Mouse (Mus musculus) myocyte (in vitro differentiated cells): ENCODE results near the gene Rab6b. TPM values are rescaled to one million over a fixed set of nuclear protein-coding genes. Genes with fewer than 3 reads are reported as not detected.

Experiments
- H3K27me3 ChIP-seq: one replicate; pipeline ENCODE4 v1.6.1; 2011; ENCODE audit not compliant: control insufficient read depth, insufficient read depth, insufficient read length
- H3K36me3 ChIP-seq: one replicate; pipeline ENCODE4 v1.6.1; 2011; ENCODE audit not compliant: control insufficient read depth, insufficient read depth
- H3K4me2 ChIP-seq: one replicate; pipeline ENCODE4 v1.6.1; 2011; ENCODE audit warnings: low read depth, control low read depth
- H3K4me3 ChIP-seq: one replicate; pipeline ENCODE4 v1.5.1; 2011; ENCODE audit warnings: mild to moderate bottlenecking, control low read depth, moderate library complexity
- H3K79me2 ChIP-seq: one replicate; pipeline ENCODE4 v1.6.1; 2011; ENCODE audit not compliant: control insufficient read depth, insufficient read depth
- H3ac ChIP-seq: one replicate; pipeline ENCODE4 v1.6.1; 2011; ENCODE audit not compliant: control insufficient read depth, insufficient read length
- CEBPB ChIP-seq: IDR thresholded peaks from 2 replicates; pipeline ENCODE4 v1.6.1; 2011; ENCODE audit warnings: mild to moderate bottlenecking, moderate library complexity; ENCODE audit not compliant: poor library complexity, insufficient read depth, severe bottlenecking
- E2F4 ChIP-seq: IDR thresholded peaks from one replicate; pipeline ENCODE4 v1.6.1; 2011; ENCODE audit warnings: mild to moderate bottlenecking, control low read depth, moderate library complexity; ENCODE audit not compliant: insufficient read depth
- MAX ChIP-seq: IDR thresholded peaks from one replicate; pipeline ENCODE4 v1.6.1; 2011; ENCODE audit warnings: low read depth, mild to moderate bottlenecking, control low read depth
- MYOD1 ChIP-seq, 3 experiments: IDR thresholded peaks; one replicate each; pipeline ENCODE4 v1.6.1; 2011; ENCODE audit warnings: control low read depth in 2 of 3, low read depth in 2 of 3, mild to moderate bottlenecking in 2 of 3, moderate library complexity in 1 of 3; ENCODE audit not compliant: insufficient read length in 2 of 3, control insufficient read depth in 1 of 3
- MYOG ChIP-seq, 3 experiments: IDR thresholded peaks; one replicate each; pipeline ENCODE4 v1.6.1; 2011; ENCODE audit warnings: control low read depth in 2 of 3, low read depth in 2 of 3, mild to moderate bottlenecking in 2 of 3; ENCODE audit not compliant: insufficient read length in 2 of 3, control insufficient read depth in 1 of 3, insufficient read depth in 1 of 3
- POLR2A ChIP-seq: IDR thresholded peaks from one replicate; pipeline ENCODE4 v1.6.1; 2011; ENCODE audit warnings: low read depth, mild to moderate bottlenecking, control low read depth, moderate library complexity; ENCODE audit not compliant: insufficient read length
- POLR2AphosphoS2 ChIP-seq: IDR thresholded peaks from one replicate; pipeline ENCODE4 v1.6.1; 2011; ENCODE audit warnings: low read depth, control low read depth; ENCODE audit not compliant: insufficient read length
- REST ChIP-seq: IDR thresholded peaks from one replicate; pipeline ENCODE4 v1.6.1; 2011; ENCODE audit warnings: mild to moderate bottlenecking, control low read depth, moderate library complexity; ENCODE audit not compliant: insufficient read depth, insufficient read length
- SRF ChIP-seq: IDR thresholded peaks from one replicate; pipeline ENCODE4 v1.6.1; 2011; ENCODE audit warnings: low read depth; ENCODE audit not compliant: control insufficient read depth, insufficient read length
- TCF12 ChIP-seq: IDR thresholded peaks from one replicate; pipeline ENCODE4 v1.6.1; 2011; ENCODE audit warnings: mild to moderate bottlenecking, control low read depth; ENCODE audit not compliant: poor library complexity, insufficient read depth, severe bottlenecking
- TCF3 ChIP-seq: IDR thresholded peaks from one replicate; pipeline ENCODE4 v1.6.1; 2011; ENCODE audit warnings: low read depth, control low read depth; ENCODE audit not compliant: insufficient read length
- USF1 ChIP-seq: IDR thresholded peaks from one replicate; pipeline ENCODE4 v1.6.1; 2011; ENCODE audit warnings: low read depth, mild to moderate bottlenecking, control low read depth, moderate library complexity
- polyA plus RNA-seq: library from polyadenylated mRNA; unstranded; fragments of >200 nt; fragmentation: generic; extraction: Trizol; gene quantifications from one replicate; pipeline ENCODE4 v1.2.1, GENCODE M21; 2012; ENCODE audit warnings: missing spikeins

Rab6b gene
- polyA plus RNA-seq, 1 experiment = 2.4 TPM

DNA sequence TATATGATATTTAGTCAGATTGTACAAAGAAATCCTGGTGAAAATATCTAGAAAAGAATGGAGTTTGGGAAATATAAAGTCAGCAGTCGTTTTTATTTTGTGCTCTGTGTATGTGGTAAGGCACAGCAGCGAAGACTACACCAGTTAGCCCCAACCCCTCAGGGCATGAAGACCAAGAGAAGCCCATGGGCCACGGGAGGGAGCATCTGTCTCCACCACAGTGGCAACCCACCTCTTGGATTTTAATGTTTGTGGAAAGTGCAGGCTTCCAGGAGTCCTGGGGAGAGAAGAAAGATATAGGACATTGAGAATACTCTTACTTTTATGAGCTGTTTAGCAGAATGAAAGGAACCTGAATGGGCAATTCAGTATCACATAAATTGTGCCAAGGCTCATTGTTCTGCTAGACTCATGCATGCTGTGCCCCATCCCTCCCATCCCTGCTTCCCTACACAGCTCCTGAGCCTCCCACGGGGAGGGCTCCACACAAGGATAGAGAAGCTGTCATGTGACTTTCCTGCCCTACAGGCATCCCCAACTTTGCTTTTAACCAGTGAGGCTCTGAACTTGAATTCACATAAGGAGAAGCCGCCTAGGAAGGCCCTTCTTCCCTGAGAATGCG lies 97.3 kb downstream of the Rab6b start:
- H3K79me2 ChIP-seq = no peaks in the 10 kb centered on the region
- TF ChIP-seq E2F4 = no peak
- no peak for TF ChIP-seq CEBPB
- TF ChIP-seq TCF12 = no peak
- no peak for TF ChIP-seq POLR2A
- TF ChIP-seq MYOG (IDR thresholded peaks at IDR 0.05; ENCODE audit: control insufficient read depth in 1 of 3, insufficient read depth in 1 of 3, insufficient read length in 2 of 3, low read depth in 2 of 3) = no peak
- no peak for TF ChIP-seq SRF
- no peak overlapping the region for H3K4me2 ChIP-seq
- no peak overlapping the region for H3K4me3 ChIP-seq
- no peak overlapping the region for H3ac ChIP-seq
- H3K27me3 ChIP-seq = peaks cover 11% of the 10 kb centered on the region
- H3K36me3 ChIP-seq = no peaks in the 10 kb centered on the region

DNA sequence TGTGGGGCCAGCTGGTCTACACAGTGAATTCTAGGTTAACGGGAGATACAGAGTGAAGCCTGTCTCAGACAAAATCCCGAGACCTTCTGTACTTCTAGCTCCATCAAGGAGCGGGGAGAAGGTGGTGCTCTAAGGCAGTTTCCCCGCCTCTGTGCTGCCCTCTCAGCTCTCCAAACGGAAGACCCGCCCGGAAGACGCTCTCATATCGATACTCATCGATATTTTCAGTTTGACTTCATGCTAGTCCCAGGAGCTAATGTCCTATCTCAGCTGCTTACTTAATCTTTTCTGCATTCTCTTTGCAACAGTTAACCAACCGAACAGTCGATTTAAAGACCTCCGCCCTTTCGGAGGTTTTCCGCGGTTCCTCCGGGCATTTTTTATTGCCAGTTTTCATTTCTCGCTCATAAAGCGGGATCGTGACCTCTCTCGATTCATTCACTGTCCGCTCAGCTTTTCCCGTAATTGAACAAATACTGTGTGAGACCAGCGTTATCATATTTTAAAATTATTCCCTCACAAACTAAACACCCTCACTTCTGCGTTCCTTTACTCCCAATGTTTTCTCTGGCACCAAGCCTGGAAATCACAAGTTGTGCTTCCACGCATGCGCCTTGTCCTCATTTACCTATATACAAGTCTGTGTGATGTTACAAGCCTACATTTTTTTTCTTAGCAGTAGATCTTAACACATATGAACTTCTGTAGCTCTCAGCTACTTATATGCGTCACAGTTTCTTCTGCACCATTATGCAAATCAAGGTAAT lies 101.2 kb downstream of the Rab6b start:
- Histone ChIP-seq H3K4me3 (no peak overlapping the region), H3K79me2 (no peaks in the 10 kb centered on the region)
- TF ChIP-seq CEBPB = no peak
- no peak for TF ChIP-seq E2F4
- TF ChIP-seq SRF = no peak
- TF ChIP-seq TCF12 = no peak
- TF ChIP-seq USF1 = no peak
- TF ChIP-seq MYOD1 (IDR thresholded peaks at IDR 0.05; ENCODE audit: control insufficient read depth in 1 of 3, insufficient read length in 2 of 3, low read depth in 2 of 3) = no peak
- no peak for TF ChIP-seq MYOG (IDR thresholded peaks at IDR 0.05; ENCODE audit: control insufficient read depth in 1 of 3, insufficient read depth in 1 of 3, insufficient read length in 2 of 3, low read depth in 2 of 3)
- TF ChIP-seq POLR2A = no peak
- TF ChIP-seq MAX = no peak
- no peak for TF ChIP-seq POLR2AphosphoS2
- TF ChIP-seq TCF3 = no peak
- TF ChIP-seq REST = no peak

DNA sequence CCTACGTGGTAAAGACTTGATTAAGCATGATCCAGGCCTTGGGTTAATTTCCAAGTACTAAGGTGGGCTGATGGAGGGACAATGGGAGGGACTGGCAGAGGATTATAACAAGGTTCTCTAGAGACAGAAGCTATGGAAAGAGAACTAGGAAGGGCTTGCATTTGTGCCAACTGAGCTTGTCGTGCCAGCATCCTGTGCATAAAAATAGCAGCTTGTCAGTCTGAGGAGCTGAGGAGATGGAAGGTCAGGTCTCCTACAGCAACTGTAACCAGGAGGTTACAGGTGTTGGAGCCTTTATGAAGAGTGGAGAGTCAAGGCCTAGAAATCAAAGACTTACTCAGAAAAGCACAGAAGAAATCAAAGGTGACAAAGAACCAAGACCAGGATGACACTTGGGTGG lies 102.0 kb downstream of the Rab6b start:
- no peak for TF ChIP-seq MYOG (IDR thresholded peaks at IDR 0.05; ENCODE audit: control insufficient read depth in 1 of 3, insufficient read depth in 1 of 3, insufficient read length in 2 of 3, low read depth in 2 of 3)

More for the DNA sequence above, 101.2 kb downstream of the Rab6b start:
- Histone ChIP-seq H3K27me3 (peaks cover 21% of the 10 kb centered on the region), H3K4me2 (no peak overlapping the region), H3ac (no peak overlapping the region), H3K36me3 (no peaks in the 10 kb centered on the region)

DNA sequence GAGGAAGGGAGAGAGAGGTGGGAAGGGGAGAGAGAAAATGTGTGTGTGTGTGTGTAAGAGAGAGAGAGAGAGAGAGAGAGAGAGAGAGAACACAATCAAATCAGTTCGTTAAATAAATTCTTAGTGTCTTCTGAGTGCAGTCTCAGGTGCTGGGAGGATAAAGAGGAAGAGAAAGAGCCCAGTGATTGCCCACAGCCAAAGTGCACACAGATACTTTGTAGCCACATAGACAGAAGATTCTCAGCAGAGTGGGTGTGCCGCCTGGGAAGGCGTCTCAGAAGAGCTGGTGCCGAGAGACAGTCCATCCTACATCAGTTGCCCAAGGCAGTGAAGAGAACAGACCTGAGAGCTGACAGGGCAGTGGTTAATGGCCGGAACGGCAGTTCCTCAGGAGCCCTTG lies 102.7 kb downstream of the Rab6b start:
- Histone ChIP-seq H3K36me3 (no peaks in the 10 kb centered on the region), H3K4me3 (no peak overlapping the region), H3K4me2 (no peak overlapping the region), H3ac (no peak overlapping the region), H3K27me3 (peaks cover 21% of the 10 kb centered on the region), H3K79me2 (no peaks in the 10 kb centered on the region)
- no peak for TF ChIP-seq SRF
- TF ChIP-seq CEBPB = no peak
- TF ChIP-seq REST = no peak
- no peak for TF ChIP-seq MAX
- TF ChIP-seq POLR2A = no peak
- TF ChIP-seq E2F4 = no peak
- TF ChIP-seq MYOD1 (IDR thresholded peaks at IDR 0.05; ENCODE audit: control insufficient read depth in 1 of 3, insufficient read length in 2 of 3, low read depth in 2 of 3) = no peak
- TF ChIP-seq MYOG (IDR thresholded peaks at IDR 0.05; ENCODE audit: control insufficient read depth in 1 of 3, insufficient read depth in 1 of 3, insufficient read length in 2 of 3, low read depth in 2 of 3) = no peak
- TF ChIP-seq TCF3 = no peak
- TF ChIP-seq POLR2AphosphoS2 = no peak
- TF ChIP-seq USF1 = no peak
- TF ChIP-seq TCF12 = no peak

More for the DNA sequence above, 102.0 kb downstream of the Rab6b start:
- Histone ChIP-seq H3K36me3 (no peaks in the 10 kb centered on the region), H3ac (no peak overlapping the region), H3K4me3 (no peak overlapping the region), H3K79me2 (no peaks in the 10 kb centered on the region), H3K4me2 (no peak overlapping the region), H3K27me3 (peaks cover 21% of the 10 kb centered on the region)

DNA sequence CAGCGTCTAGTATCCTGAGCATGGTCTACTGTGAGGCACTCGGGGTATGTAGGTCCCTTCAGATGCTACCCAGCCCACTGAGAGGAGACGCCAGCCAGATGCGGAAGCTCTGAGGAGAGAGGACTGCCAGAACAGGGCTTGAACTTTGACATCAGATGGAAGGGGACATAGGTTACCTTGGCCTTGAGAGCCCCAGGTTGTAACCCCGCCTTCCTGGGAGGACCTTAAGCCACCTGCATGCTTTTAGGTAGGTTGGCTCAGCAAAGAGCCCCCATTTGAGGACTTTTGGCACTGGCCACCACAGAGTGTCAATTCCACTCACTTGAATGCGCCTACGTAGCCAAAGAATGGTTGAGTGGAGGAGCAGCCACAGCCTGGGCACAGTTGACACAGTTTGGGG lies 113.1 kb downstream of the Rab6b start:
- no peak overlapping the region for H3K4me3 ChIP-seq
- no peaks in the 10 kb centered on the region for H3K36me3 ChIP-seq
- no peak overlapping the region for H3K4me2 ChIP-seq
- peaks cover 14% of the 10 kb centered on the region for H3K27me3 ChIP-seq
- no peak for TF ChIP-seq CEBPB
- TF ChIP-seq REST = no peak
- no peak for TF ChIP-seq TCF12
- TF ChIP-seq USF1 = no peak
- no peak for TF ChIP-seq MAX
- no peak for TF ChIP-seq E2F4
- TF ChIP-seq MYOG (IDR thresholded peaks at IDR 0.05; ENCODE audit: control insufficient read depth in 1 of 3, insufficient read depth in 1 of 3, insufficient read length in 2 of 3, low read depth in 2 of 3) = no peak
- no peak for TF ChIP-seq MYOD1 (IDR thresholded peaks at IDR 0.05; ENCODE audit: control insufficient read depth in 1 of 3, insufficient read length in 2 of 3, low read depth in 2 of 3)
- TF ChIP-seq SRF = no peak
- no peak for TF ChIP-seq POLR2AphosphoS2
- no peak for TF ChIP-seq POLR2A
- TF ChIP-seq TCF3 = no peak
- no peak overlapping the region for H3ac ChIP-seq
- no peaks in the 10 kb centered on the region for H3K79me2 ChIP-seq
